Mouse (Mus musculus): ENCODE results near the gene Cdh11. TPM values are rescaled to one million over a fixed set of nuclear protein-coding genes. Genes with fewer than 3 reads are reported as not detected.
"Not testable (repeated sequence)": the region's sequence is repeated elsewhere in the genome, so short reads cannot be mapped to it uniquely, and the experiment has no call there.

The Cdh11 gene
- polyA plus RNA-seq, 1 experiment from 2014 or later, result 40.9 TPM

- Histone ChIP-seq H3K4me2 (no peak overlapping the region), H3K27me3 (no peaks in the 10 kb centered on the region), H3K9ac (no peak overlapping the region), H3K27ac (replicated peaks) (no peak overlapping the region), H3K4me1 (replicated peaks) (peaks cover 9% of the 10 kb centered on the region), H3K9me3 (no peaks in the 10 kb centered on the region), H3K36me3 (no peaks in the 10 kb centered on the region), H3K4me3 (no peak overlapping the region)
- 53% methylated on average over 1 of the region's 1 CpGs for WGBS
- ATAC-seq (ENCODE audit: low FRiP score, low read depth), result no peak
Observed at GRCm38 (mm10) chr8:102700245-102700644, 85.2 kb downstream of the Cdh11 start.

- Histone ChIP-seq H3K4me3 (no peak overlapping the region), H3K9me3 (no peaks in the 10 kb centered on the region), H3K4me1 (replicated peaks) (peaks cover 9% of the 10 kb centered on the region), H3K36me3 (no peaks in the 10 kb centered on the region), H3K27ac (replicated peaks) (no peak overlapping the region), H3K4me2 (no peak overlapping the region), H3K27me3 (no peaks in the 10 kb centered on the region), H3K9ac (no peak overlapping the region)
- ATAC-seq (ENCODE audit: low FRiP score, low read depth), result peak; percentile 42; the same call in 1 of the 2 replicates
- WGBS, result 21% methylated on average over 11 of the region's 11 CpGs
Observed at GRCm38 (mm10) chr8:102698232-102698837, 87.1 kb downstream of the Cdh11 start.

- H3K9me3 ChIP-seq, result no peaks in the 10 kb centered on the region
- ATAC-seq (ENCODE audit: low FRiP score, low read depth), result no peak
- no peaks in the 10 kb centered on the region for H3K27me3 ChIP-seq
- H3K4me1 ChIP-seq (replicated peaks), result peaks cover 7% of the 10 kb centered on the region
- H3K4me2 ChIP-seq, result no peak overlapping the region
- WGBS, result 46% methylated on average over 1 of the region's 1 CpGs
- H3K9ac ChIP-seq, result no peak overlapping the region
- no peaks in the 10 kb centered on the region for H3K36me3 ChIP-seq
- H3K27ac ChIP-seq (replicated peaks), result no peak overlapping the region
- no peak overlapping the region for H3K4me3 ChIP-seq
Observed at GRCm38 (mm10) chr8:102693465-102693864, 92.0 kb downstream of the Cdh11 start.

DNA sequence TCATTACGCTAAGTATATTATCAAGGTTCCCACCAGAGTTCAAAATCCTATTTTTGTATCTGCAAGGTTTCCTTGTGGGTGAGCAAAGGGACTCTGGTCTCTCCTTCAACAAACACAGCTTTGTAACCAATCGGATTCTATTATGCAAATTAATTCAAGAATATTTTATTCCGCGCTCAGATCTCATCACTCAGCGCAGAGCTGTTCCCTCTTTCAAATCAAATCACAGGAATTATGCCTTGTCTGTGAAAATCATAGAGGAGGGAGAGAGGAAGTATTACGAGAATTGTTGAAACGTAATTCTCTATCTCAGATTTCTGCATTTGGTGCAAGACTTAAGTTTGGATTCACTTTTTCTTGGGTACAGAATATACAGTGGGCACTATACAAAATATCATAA, 100.0 kb downstream of the Cdh11 start:
- Histone ChIP-seq H3K4me3 (peak overlapping the region; percentile 11; the same call in 1 of the 2 replicates), H3K27ac (replicated peaks) (peak overlapping the region; percentile 30; the same call in 1 of the 2 replicates), H3K4me2 (peak overlapping the region; percentile 38)
- H3K9ac ChIP-seq; H3K4me1 ChIP-seq (replicated peaks); H3K9me3 ChIP-seq; H3K27me3 ChIP-seq; ATAC-seq (ENCODE audit: low FRiP score, low read depth); H3K36me3 ChIP-seq: not testable (repeated sequence)
- WGBS, result 45% methylated on average over 7 of the region's 7 CpGs

DNA sequence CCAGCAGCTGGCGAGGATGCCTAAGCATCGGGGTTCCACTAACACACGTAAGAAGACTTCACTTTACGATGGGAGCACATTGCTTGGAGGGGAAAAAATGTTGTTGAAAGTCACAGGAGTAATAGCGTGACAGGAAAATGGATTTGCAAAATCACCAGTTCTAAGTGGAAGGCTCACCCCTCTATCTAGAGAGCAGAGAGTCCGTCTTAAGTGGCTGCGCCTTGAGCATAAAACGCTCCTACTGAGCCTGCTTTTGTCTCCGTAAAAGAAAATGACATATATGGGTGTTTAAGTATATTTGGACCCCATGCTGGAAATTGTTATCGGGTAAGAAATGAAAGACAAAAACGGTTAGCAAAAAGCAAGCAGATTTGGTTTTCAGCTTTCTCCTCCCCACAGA, 100.4 kb downstream of the Cdh11 start:
- no peak overlapping the region for H3K9ac ChIP-seq
- peak overlapping the region; percentile 30; the same call in 1 of the 2 replicates for H3K27ac ChIP-seq (replicated peaks)
- peak overlapping the region; percentile 11 for H3K4me3 ChIP-seq
- 53% methylated on average over 11 of the region's 11 CpGs for WGBS
- no peaks in the 10 kb centered on the region for H3K36me3 ChIP-seq
- H3K27me3 ChIP-seq, result no peaks in the 10 kb centered on the region
- no peaks in the 10 kb centered on the region for H3K9me3 ChIP-seq
- ATAC-seq (ENCODE audit: low FRiP score, low read depth), result no peak
- H3K4me2 ChIP-seq, result peak overlapping the region; percentile 38
- H3K4me1 ChIP-seq (replicated peaks), result 0 out of 2 replicates have a peak, but pooled peaks cover 8% of the 10 kb centered on the region

DNA sequence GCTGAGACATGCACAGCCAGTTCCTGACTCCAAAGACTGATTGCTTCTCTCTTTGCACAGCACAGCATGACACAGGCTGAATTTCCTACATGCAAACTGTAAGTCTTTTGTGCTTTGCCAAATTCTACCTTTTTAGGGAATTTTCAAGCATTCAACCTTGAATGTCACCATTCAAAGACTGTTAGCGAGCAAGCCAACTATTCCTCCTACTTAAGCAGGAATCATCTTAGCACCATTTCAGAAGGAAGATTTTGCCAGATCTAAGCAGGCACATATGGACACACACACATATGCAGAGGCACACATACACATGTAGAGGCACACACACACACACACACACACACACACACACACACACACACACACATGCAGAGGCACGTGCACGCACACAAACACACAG, 108.3 kb downstream of the Cdh11 start:
- Histone ChIP-seq H3K4me2 (no peak overlapping the region), H3K36me3 (peaks cover 12% of the 10 kb centered on the region), H3K9me3 (no peaks in the 10 kb centered on the region), H3K9ac (no peak overlapping the region), H3K4me3 (no peak overlapping the region), H3K4me1 (replicated peaks) (no peaks in the 10 kb centered on the region), H3K27ac (replicated peaks) (no peak overlapping the region), H3K27me3 (no peaks in the 10 kb centered on the region)
- no peak for ATAC-seq (ENCODE audit: low FRiP score, low read depth)
- WGBS, result 75% methylated on average over 3 of the region's 3 CpGs

DNA sequence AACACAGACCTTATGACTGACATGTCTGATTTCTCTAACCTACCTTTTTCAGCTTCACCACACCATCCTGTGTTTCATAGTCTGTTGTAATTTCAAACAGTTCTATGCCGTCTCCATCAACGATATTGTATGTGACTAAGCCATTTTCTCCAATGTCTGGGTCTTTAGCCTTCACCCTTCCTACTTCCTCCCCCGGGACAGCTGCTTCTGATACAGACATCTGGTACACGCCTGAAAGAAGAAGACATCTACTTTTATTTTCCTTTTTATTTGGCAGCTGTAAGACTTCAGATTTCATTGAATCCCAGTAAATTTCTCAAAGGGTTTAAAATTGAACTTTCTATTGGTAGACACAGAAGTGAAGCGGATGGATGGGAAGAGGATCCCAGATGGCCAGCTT, 120.9 kb downstream of the Cdh11 start:
- not testable (repeated sequence) for H3K9ac ChIP-seq

DNA sequence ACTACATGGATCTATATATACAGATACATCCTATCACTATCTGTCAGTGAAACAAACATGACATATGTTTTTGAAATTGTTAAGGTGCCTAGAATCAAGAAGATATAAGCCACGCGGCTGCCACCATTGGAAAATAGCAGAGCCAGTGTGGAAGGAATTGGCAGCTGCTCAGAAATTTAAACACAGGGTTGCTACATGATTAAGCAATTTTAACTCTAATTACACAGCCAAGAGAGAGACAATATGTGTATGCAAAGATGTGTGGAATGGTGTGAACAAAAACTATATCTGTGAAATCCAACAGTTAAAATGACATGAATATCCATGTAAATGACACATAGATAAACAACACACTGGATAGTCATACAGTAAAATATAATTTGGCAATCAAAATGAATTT, 128.9 kb downstream of the Cdh11 start:
- Histone ChIP-seq H3K4me2 (no peak overlapping the region), H3K9ac (no peak overlapping the region), H3K27me3 (no peaks in the 10 kb centered on the region), H3K36me3 (peaks cover 12% of the 10 kb centered on the region), H3K4me3 (no peak overlapping the region), H3K4me1 (replicated peaks) (no peaks in the 10 kb centered on the region), H3K27ac (replicated peaks) (no peak overlapping the region), H3K9me3 (no peaks in the 10 kb centered on the region)
- 52% methylated on average over 2 of the region's 2 CpGs for WGBS
- no peak for ATAC-seq (ENCODE audit: low FRiP score, low read depth)

More for the DNA sequence above, 120.9 kb downstream of the Cdh11 start:
- ATAC-seq (ENCODE audit: low FRiP score, low read depth); H3K27ac ChIP-seq (replicated peaks); H3K36me3 ChIP-seq; H3K9me3 ChIP-seq; H3K4me1 ChIP-seq (replicated peaks); H3K4me2 ChIP-seq; H3K4me3 ChIP-seq; H3K27me3 ChIP-seq: not testable (repeated sequence)
- WGBS, result 86% methylated on average over 5 of the region's 5 CpGs

DNA sequence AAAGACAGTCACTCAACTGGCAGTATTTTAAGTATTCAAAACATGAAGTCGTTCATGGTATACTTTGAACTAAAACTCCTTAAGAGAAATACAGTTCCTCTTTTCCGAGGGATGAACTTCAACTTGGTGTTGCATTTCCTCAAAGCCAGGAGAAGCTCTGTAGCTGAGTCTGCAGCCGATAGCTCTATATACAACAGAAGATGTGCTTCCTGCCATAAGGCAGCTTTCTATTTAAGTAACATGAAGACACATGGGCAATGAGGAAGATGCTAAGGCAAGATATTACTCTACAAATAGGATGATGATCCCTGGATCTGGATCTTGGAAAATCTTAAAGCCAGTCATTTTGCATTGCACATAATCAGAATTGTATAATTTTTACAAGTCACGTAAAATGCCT, 133.5 kb downstream of the Cdh11 start:
- Histone ChIP-seq H3K9me3 (no peaks in the 10 kb centered on the region), H3K27ac (replicated peaks) (no peak overlapping the region), H3K4me3 (no peak overlapping the region), H3K9ac (no peak overlapping the region), H3K27me3 (no peaks in the 10 kb centered on the region), H3K4me2 (no peak overlapping the region), H3K36me3 (peaks cover 20% of the 10 kb centered on the region), H3K4me1 (replicated peaks) (no peaks in the 10 kb centered on the region)
- ATAC-seq (ENCODE audit: low FRiP score, low read depth), result no peak
- 89% methylated on average over 4 of the region's 4 CpGs for WGBS

- Histone ChIP-seq H3K27me3 (no peaks in the 10 kb centered on the region), H3K4me1 (replicated peaks) (no peaks in the 10 kb centered on the region), H3K4me3 (no peak overlapping the region), H3K9me3 (no peaks in the 10 kb centered on the region), H3K9ac (no peak overlapping the region), H3K27ac (replicated peaks) (no peak overlapping the region), H3K4me2 (no peak overlapping the region), H3K36me3 (no peaks in the 10 kb centered on the region)
- WGBS, result 78% methylated on average over 3 of the region's 3 CpGs
- no peak for ATAC-seq (ENCODE audit: low FRiP score, low read depth)
Observed at GRCm38 (mm10) chr8:102627151-102627550, 158.3 kb downstream of the Cdh11 start.

DNA sequence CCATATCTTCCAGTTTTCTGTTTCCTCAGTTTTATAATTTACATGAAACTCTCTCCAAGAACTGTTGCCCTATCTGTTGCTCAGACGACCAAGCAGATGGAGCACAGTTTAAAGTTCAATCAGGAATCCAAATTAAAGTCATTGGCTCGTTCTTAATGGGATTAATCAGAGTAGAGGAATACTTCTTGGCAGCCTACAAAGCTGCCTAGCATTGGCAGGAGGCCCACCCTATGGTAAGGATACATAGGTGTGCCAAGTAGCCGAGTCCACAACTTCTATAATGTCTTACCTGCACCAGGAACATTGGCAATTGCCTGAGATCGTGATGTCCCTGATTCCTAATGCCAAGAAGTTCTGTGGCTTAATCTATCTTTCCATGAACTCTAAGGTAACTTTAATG, 173.3 kb downstream of the Cdh11 start:
- no peak overlapping the region for H3K4me3 ChIP-seq
- H3K27ac ChIP-seq (replicated peaks), result no peak overlapping the region
- H3K4me2 ChIP-seq, result no peak overlapping the region
- no peak overlapping the region for H3K9ac ChIP-seq
- no peaks in the 10 kb centered on the region for H3K27me3 ChIP-seq
- WGBS, result 73% methylated on average over 4 of the region's 4 CpGs
- no peak for ATAC-seq (ENCODE audit: low FRiP score, low read depth)
- H3K9me3 ChIP-seq, result no peaks in the 10 kb centered on the region
- H3K4me1 ChIP-seq (replicated peaks), result no peaks in the 10 kb centered on the region
- H3K36me3 ChIP-seq, result no peaks in the 10 kb centered on the region

- Histone ChIP-seq H3K4me3 (no peak overlapping the region), H3K9me3 (no peaks in the 10 kb centered on the region), H3K27me3 (no peaks in the 10 kb centered on the region), H3K9ac (no peak overlapping the region), H3K27ac (replicated peaks) (no peak overlapping the region), H3K36me3 (no peaks in the 10 kb centered on the region), H3K4me1 (replicated peaks) (no peaks in the 10 kb centered on the region), H3K4me2 (no peak overlapping the region)
- ATAC-seq (ENCODE audit: low FRiP score, low read depth), result no peak
- WGBS, result 79% methylated on average over 4 of the region's 4 CpGs
Observed at GRCm38 (mm10) chr8:102601327-102601726, 184.1 kb downstream of the Cdh11 start.

DNA sequence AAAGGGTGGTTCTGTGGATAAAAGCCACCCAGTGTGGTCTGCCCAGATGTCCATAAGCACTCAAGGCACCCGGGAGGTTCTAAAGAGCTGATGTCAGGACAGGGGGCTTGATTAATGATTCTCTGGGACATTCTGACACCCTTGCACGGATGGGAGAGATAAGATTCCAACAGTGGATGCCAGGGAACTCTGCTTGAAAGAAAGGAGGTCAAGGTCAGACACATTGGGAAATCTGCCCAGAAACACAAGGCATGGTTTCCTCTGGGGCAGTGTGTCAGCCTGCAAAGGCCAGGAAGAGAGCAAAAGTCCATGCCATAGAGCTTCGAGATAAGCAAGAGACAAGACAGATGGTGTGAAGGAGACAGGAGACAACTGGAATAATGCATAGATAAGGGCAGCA, 188.9 kb downstream of the Cdh11 start:
- H3K4me2 ChIP-seq, result no peak overlapping the region
- no peaks in the 10 kb centered on the region for H3K9me3 ChIP-seq
- no peaks in the 10 kb centered on the region for H3K27me3 ChIP-seq
- H3K9ac ChIP-seq, result no peak overlapping the region
- H3K4me3 ChIP-seq, result no peak overlapping the region
- no peaks in the 10 kb centered on the region for H3K36me3 ChIP-seq
- ATAC-seq (ENCODE audit: low FRiP score, low read depth), result no peak
- no peaks in the 10 kb centered on the region for H3K4me1 ChIP-seq (replicated peaks)
- no peak overlapping the region for H3K27ac ChIP-seq (replicated peaks)
- 19% methylated on average over 3 of the region's 3 CpGs for WGBS
